Mouse (Mus musculus): Measurements from ENCODE around the gene Bak1. TPM values are rescaled to one million over a fixed set of nuclear protein-coding genes. Genes with fewer than 3 reads are reported as not detected.

The Bak1 gene
- total RNA-seq, 2 experiments from 2014 or later = 17.0 to 17.8 TPM

Other genes with a start within 250 kb of the Bak1 start
- gene Bnip1, start 247.9 kb downstream of the Bak1 start, total RNA-seq (2021) = 10 to 100 TPM; 32.7 to 34.1 TPM
- not detected for gene Nkx2-5, start 184.0 kb downstream of the Bak1 start, total RNA-seq (2021)
- gene Kifc5b, start 111.9 kb downstream of the Bak1 start, total RNA-seq (2021) = 1 to 10 TPM; 3.1 to 3.9 TPM
- gene Phf1, start 96.0 kb downstream of the Bak1 start, total RNA-seq (2021) = 10 to 100 TPM; 24.8 to 25.0 TPM
- gene Cuta, start 89.4 kb downstream of the Bak1 start, total RNA-seq (2021) = 100 to 1,000 TPM; 111 to 123 TPM
- gene Syngap1, start 87.8 kb downstream of the Bak1 start, total RNA-seq (2021) = 100 to 1,000 TPM; 492 TPM
- 10 to 100 TPM; 17.7 to 18.8 TPM for gene Zbtb9, start 55.8 kb downstream of the Bak1 start, total RNA-seq (2021)
- gene Itpr3, start 28.3 kb upstream of the Bak1 start, total RNA-seq (2021) = 1 to 10 TPM; 1.9 to 2.0 TPM
- 100 to 1,000 TPM; 215 to 241 TPM for gene Uqcc2, start 104.9 kb upstream of the Bak1 start, total RNA-seq (2021)
- under 1 TPM; 0.32 to 0.44 TPM for gene Ip6k3, start 138.8 kb upstream of the Bak1 start, total RNA-seq (2021)
- 10 to 100 TPM; 39.9 to 44.1 TPM for gene Lemd2, start 175.5 kb upstream of the Bak1 start, total RNA-seq (2021)